Mouse (Mus musculus) G1E-ER4 (cell line): ENCODE measurements around the gene Ell3. TPM values are rescaled to one million over a fixed set of nuclear protein-coding genes. Genes with fewer than 3 reads are reported as not detected.
"Not testable (repeated sequence)": the region's sequence is repeated elsewhere in the genome, so short reads cannot be mapped to it uniquely, and the experiment has no call there.

Source experiments
- GATA1 ChIP-seq: IDR thresholded peaks from one replicate; pipeline ENCODE4 v1.8.0; 2012; ENCODE audit warnings: low read length, inconsistent platforms
- polyA plus RNA-seq: library from polyadenylated mRNA; stranded (reverse); fragments of >175 nt; gene quantifications from 2 replicates; pipeline ENCODE4 v1.2.3, GENCODE M21; 2012

Ell3 gene
- not detected in 2 replicates for polyA plus RNA-seq

DNA sequence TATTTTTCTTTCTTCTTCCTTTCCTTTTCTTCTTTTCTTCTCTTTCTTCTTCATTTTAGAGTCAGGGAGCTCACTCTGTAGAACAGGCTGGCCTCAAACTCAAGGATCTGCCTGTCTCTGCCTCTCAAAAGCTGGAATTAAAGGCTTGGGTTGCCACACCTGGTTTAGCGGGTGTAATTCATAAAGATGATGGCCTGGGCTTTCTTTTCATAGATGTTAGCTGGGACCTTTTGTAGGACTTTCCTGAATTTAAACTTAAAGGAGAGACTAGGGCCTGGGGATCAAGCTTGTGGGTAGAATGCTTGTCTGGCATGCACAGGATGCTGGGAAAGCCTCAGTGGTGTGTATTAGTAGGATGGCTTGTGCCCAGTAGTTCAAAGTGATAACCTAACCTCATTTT lies at the start of gene Ell3:
Ell3 (minus strand) TSS at position 101 of the 400 bp plus-strand sequence.
- no peak for TF ChIP-seq GATA1

DNA sequence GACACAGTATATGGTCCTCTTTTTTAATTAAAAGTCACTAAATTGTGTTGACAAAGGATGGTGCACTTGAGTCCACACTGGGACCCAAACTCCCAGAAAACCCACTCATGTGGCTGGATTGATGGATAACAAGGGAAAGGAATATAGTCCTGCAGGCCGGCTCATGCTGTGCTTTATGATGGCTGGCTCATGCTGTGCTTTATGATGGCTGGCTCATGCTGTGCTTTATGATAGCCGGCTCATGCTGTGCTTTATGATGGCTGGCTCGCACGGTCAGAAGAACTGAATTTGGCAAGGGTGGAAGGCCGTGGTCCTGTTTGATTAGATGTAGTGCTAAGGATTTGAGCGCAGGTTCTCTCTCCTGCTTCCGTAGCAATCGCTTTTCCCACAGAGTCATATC lies 39.5 kb upstream of the Ell3 start:
- no peak for TF ChIP-seq GATA1

DNA sequence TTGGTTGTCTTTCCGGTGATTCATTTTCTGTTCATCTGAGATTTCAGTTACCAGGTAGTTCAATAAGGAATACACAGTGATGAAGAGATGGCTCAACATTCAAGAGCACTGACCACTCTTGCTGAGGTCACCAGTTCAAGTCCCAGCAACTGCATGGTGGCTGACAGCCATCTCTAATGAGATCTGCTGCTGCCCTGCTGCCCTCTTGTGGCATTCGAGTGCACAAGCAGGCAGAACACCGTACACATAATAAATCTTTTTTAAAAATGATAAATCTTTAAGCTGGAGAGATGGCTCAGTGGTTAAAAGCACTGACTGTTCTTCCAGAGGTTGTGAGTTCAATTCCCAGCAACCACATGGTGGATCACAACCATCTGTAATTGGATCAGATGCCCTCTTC lies 36.4 kb upstream of the Ell3 start:
- TF ChIP-seq GATA1 = no peak

DNA sequence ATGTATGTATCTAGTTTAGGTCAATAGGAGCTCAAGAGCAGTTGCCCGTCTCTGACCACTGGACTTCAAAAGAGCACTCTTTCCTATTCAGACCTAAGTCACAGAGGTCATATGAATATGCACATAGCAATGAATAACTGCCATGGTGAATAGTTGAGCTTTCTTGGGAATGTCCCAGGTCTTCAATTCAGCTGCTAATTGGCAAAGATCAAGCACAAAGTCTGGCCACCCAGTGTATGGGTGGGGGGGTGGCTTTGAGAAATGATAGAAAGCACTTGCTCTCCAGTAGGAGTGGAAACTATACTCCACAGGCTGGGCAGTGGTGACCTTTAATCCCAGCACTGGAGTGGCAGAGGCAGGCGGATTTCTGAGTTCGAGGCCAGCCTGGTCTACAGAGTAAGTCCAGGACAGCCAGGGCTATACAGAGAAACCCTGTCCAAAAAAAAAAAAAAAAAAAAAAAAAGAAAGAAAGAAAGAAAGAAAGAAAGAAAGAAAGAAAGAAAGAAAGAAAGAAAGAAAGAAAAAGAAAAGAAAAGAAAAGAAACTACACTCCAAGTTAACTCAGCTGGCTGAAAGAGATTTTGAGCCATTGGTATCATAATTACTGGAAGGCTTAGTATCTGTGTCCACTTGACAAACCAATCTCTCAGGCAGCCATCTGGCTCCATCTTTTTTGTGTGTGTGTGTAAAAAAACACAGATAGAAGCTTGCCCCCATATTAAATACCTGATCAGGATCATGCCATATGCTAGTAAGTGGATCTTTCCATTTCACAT lies 33.6 kb upstream of the Ell3 start:
- no peak for TF ChIP-seq GATA1

DNA sequence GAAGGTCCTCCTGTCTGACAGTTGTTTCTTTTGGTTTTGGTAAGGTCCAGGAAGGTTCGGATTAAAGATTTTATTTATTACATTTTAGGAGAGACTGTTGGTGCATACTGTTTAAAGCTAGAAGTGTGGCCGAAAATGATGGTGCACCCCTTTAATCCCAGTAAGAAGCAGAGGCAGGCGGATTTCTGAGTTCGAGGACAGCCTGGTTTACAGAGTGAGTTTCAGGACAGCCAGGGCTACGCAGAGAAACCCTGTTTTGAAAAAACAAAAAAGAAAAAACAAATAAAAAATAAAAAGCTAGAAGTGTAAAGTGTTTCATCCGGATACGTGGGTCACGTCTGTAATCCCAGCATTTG lies 30.1 kb upstream of the Ell3 start:
- TF ChIP-seq GATA1 = no peak

DNA sequence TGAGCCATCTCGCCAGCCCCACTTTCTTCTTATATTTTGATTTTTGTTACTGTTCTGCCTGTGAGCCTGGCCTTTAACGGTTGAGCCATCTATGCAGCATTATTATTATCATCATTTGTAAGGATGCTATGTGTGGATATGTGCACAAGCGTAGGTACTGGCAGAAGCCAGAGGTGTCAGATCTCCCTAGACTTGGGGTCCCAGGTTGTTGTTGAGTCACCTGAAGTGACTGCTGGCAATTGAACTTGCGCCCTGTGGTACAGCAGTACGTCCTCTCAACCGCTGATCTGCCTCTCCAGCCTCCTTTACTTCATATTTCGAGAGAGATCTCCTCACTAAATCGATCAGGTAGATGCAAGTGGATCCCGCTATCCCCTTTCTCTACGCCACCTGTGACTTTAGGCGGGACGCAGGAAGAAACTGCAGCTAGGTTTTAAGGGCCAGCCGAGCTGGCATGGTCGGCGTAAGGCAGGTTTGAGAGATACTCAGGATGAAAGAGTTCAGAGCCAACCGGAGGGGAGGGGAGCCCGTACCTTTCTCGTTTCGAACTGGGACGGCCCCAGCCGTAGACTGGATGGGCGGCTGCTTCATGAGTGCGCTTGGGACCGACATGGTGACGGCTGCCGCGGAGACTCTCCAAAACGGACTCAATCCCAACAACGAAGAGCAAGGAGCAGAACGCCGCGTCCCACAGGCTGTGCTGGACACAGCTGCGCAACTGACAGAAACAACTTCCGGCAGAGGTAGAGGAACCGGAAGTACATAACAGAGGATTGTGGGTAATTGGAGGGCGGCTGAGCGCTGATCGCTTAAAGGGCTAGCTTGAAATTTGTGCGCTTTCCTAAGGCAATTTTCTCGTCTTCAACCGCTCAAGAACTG lies 29.5 kb upstream of the Ell3 start, which contains the start of gene Mfap1b:
Mfap1b (minus strand) TSS at position 767 of the 879 bp plus-strand sequence.
- TF ChIP-seq GATA1 = not testable (repeated sequence)

DNA sequence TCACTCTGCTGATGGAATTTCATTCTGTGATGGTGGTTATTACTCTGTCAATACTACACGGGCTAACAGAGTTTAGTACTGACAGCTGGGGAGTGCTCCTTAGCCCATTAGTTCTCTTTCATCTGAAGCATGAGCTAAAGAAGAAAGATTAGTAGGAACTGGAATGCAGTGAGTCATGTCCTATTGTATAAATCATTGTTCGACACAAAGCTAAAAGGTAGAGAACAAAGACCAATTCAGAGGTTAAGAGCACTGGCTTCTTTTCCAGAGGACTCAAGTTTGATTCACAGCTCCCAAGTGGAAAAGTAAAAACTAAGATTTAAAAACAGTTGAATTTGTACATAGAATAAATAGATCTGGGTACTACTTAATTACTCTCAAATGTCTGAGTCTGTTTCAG lies 16.0 kb upstream of the Ell3 start:
- no peak for TF ChIP-seq GATA1

DNA sequence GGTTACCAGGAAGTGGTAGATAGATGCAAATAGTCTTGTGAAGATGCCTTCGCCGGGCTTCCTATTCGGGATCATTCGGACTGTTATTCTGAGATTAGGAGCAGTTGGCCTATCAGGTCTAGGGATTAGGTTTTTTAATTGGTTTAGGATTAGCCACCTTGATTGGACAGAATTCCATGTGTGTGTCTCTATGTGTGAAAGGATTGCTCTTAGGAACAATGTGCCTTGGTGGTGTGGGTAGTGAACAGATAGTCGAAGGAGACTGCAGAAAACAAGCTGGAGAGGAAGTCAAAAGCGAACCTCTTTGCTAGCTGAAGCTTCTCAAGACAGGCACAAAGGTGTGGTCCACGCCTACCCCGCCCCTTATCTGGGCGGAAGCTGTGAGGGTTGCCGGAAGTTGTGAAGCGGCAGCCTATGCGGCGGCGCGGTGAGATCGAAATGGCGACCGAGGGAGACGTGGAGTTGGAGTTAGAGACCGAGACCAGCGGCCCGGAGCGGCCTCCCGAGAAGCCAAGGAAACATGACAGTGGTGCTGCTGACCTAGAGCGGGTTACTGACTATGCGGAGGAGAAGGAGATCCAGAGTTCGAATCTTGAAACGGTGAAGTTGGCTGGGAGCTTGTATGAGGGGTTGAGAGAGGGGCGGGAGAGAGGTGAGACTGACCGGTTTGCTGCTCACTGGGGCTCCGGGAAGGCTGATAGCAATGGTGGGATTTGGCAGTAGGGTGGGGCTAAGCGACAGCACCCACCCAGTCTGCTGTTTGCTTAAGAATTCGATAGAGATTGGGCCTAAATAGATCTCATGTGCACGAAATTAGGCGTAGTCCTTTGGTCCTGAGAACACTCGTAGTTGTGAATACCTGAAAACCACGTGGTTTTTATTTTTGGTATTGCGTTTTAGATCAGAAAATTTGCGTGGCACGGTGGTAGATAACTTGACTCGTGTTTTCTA lies 12.9 kb upstream of the Ell3 start, which contains the start of gene Serinc4:
Serinc4 (minus strand) TSS at position 90 of the 951 bp plus-strand sequence.
- no peak for TF ChIP-seq GATA1

DNA sequence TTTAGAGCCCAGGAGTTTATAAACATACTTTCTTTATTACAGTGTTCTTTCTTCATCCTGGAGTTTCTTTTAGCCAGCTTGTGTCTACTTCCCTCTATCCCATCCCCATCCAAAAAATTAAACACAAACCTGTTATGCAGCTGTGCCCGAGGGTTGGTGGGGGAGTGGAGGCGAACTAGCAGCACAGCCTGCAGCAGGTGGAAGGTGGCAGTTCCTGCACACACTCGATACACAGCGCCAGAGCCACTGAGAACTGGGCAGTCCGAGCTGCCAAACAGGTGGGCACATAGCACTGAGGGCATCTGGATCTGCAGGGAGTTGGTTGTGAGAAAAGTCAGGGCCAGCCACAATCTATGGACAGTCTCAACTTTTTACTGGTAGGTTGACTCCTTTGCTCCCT lies 11.5 kb upstream of the Ell3 start:
- no peak for TF ChIP-seq GATA1

DNA sequence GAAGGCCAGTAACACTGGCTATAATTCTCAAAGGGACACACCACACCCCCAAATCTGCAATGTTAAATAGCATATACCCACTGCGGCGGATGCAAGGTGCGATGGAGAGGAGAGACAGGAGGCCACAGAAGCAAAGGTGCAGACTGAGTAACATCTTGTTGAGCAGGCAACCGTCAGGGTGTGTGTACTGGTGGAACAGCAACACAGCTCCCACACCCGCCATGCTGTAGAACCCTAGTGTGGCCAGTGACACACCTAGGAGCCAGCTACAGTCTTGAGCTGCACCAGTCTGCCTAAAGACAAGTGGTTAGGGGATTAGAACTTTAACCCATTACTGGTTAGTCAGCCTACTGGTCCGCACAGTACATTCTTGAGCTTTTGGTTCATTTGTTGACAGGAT lies 9.8 kb upstream of the Ell3 start:
- TF ChIP-seq GATA1 = no peak

DNA sequence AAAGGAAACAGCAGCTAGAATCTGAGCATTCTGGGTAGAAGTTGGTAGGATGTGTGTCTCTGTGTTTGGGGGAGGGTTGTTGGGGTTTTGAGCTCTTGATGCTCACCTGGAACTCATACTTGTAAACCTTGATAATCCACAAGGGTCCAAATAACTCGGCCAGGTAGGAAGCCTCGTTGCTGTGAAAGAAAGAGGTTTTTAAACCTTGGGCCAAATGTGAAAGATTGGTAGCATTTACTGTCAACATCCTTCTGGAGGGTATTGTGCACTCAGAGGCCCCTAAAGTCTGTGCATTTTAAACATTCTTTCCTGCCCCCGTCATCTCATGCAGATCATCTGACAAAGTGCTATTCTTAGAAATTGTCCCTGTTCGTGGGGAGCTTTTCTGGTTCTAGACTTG lies 8.9 kb upstream of the Ell3 start, which contains the start of gene Hypk:
Hypk (plus strand) TSS at position 301 of the 400 bp plus-strand sequence.
- no peak for TF ChIP-seq GATA1

DNA sequence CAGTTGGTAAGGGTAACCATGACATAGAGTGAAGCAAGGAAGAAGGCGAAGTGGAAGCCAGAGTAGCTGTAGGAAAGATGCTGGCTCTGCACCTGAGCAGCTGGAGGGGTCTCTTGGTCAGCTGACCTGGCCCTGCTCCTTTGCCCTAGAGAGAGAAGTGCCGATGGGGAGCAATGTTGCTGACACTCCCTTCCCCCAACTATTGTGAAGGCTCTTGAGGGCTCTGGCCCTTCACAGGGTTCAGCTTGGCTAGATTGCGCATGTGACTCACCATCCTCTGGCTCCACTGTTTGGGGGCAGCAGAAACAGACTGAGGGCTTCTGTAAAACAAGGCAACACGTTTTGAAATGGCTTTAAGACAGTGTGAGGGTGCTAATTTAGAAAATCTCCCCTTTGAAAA lies 8.3 kb upstream of the Ell3 start:
- TF ChIP-seq GATA1 = no peak

DNA sequence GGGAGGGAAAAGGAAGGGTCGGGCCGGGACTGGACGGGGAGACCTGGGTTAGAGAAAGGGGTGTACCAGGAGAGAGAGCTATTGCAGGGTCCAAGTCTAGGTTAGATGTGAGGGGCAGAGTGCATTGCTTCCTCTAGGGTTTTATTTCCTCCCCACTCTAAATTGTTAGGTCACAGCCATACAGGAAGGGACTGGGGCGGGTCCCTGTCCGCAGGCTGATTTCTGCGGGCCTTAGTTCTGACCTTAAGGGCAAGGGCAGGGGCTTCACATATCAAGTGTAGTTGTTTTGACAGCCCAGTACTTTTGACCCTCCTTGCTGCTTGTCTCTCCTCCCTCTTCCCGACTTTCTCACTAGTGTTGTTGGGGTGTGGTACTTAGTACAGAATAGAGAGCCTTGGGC lies 6.0 kb upstream of the Ell3 start:
- TF ChIP-seq GATA1 = no peak

DNA sequence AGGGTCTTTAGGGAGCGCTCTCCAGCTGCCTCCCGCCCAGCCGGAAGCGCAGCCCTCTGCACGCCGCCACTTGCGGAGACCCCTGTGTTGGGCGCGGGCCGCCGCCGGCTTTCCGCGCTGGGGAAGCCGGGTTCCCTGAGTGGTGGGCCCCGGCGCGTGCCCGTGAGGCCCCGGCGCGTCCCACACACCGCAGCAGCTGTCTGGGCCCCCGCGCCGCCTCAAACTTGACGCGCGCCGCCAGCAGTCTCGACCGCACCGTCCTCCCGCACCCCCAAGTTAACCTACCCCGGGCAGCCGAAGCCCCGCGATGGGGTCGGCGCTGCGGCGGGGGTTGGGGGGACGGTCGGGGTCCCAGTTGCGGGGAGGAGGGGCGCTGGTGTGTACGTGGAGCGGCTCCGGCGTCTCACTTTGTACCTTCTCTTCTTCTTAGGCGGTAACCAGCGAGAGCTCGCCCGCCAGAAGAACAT lies 5.5 kb upstream of the Ell3 start:
- TF ChIP-seq GATA1 = no peak
